Mouse (Mus musculus) heart, postnatal 0 days (tissue): ENCODE data around the gene Camta1.

Experiments used
- CTCF ChIP-seq: IDR thresholded peaks from 2 replicates; pipeline ENCODE4 v1.5.1; 2016; ENCODE audit warnings: antibody characterized with exemption, control low read depth, low read depth
- EP300 ChIP-seq: IDR thresholded peaks from 2 replicates; pipeline ENCODE4 v1.6.1; 2016; ENCODE audit warnings: antibody characterized with exemption, low read depth

DNA sequence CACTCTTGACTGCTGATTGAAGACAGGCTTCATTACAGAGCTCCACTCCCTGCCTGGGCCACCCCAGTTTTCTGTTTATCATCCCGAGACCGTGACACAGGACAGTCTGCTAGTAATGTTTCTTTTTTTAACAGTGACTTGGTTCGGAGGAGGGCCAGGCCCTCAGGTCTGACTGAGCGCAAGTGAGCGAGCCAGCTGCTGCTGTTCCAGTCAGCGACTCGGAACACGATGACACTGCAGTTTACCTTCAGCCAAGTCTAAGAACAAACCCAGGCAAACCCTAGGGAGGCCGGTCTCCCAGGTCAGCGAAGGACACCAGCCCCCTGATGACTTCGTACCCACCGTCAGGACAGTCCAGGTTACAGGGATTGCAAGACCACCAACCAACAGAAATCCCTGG lies 959.6 kb downstream of the Camta1 start:
- no peak for TF ChIP-seq CTCF
- no peak for TF ChIP-seq EP300
